Mouse (Mus musculus): ENCODE measurements around the gene Aplnr. TPM values are rescaled to one million over a fixed set of nuclear protein-coding genes. Genes with fewer than 3 reads are reported as not detected.

Aplnr gene
- total and polyA plus RNA-seq, 3 experiments: not detected

- H3K27me3 ChIP-seq (ENCODE audit: control insufficient read depth in 1 of 2, insufficient read depth in 2 of 2, low read length in 2 of 2): peaks cover 11 to 15% of the 10 kb centered on the region in 2 experiments
- H3K9me3 ChIP-seq (replicated peaks; ENCODE audit: insufficient read depth, low read length): no peaks in the 10 kb centered on the region
- DNase-seq (ENCODE audit: low read depth, low spot score): no peak
- TF ChIP-seq JUND (IDR thresholded peaks at IDR 0.05; ENCODE audit: low read depth, low read length) (no peak), KAT2A (conservative IDR thresholded peaks at IDR 0.05; ENCODE audit: low read depth, low read length) (no peak), POLR2AphosphoS5 (IDR thresholded peaks at IDR 0.05; ENCODE audit: borderline replicate concordance, low read depth, low read length) (no peak), SIN3A (IDR thresholded peaks at IDR 0.05; ENCODE audit: low read length) (no peak), MXI1 (IDR thresholded peaks at IDR 0.05; ENCODE audit: low read depth, low read length) (no peak), POLR2A (IDR thresholded peaks at IDR 0.05; ENCODE audit: control insufficient read depth in 1 of 2, insufficient read depth in 1 of 2, low read depth in 1 of 2, low read length in 2 of 2, poor library complexity in 1 of 2) (no peak), UBTF (IDR thresholded peaks at IDR 0.05; ENCODE audit: borderline replicate concordance, insufficient read depth, low read depth, low read length) (no peak)
- H3K4me1 ChIP-seq (ENCODE audit: control insufficient read depth in 1 of 2, insufficient read depth in 2 of 2, low read length in 2 of 2): no peaks in the 10 kb centered on the region
- H3K9ac ChIP-seq (ENCODE audit: control insufficient read depth, low read depth, low read length, poor library complexity, severe bottlenecking): no peak overlapping the region
- no peaks in the 10 kb centered on the region for H3K79me2 ChIP-seq (ENCODE audit: control insufficient read depth, insufficient read depth, low read length, poor library complexity)
- no peaks in the 10 kb centered on the region for H3K36me3 ChIP-seq (ENCODE audit: control insufficient read depth in 1 of 2, insufficient read depth in 2 of 2, low read length in 2 of 2)
- no peak overlapping the region for H3K4me3 ChIP-seq (ENCODE audit: control insufficient read depth in 1 of 2, insufficient read depth in 1 of 2, low read depth in 2 of 2, low read length in 2 of 2)
- no peak overlapping the region for H3K27ac ChIP-seq (ENCODE audit: control insufficient read depth, low read depth, low read length)
Observed at GRCm38 (mm10) chr2:85156136-85156535, 20.1 kb downstream of the Aplnr start.

- H3K36me3 ChIP-seq (ENCODE audit: control insufficient read depth in 1 of 2, insufficient read depth in 2 of 2, low read length in 2 of 2): no peaks in the 10 kb centered on the region
- H3K79me2 ChIP-seq (ENCODE audit: control insufficient read depth, insufficient read depth, low read length, poor library complexity): no peaks in the 10 kb centered on the region
- peaks cover 11 to 15% of the 10 kb centered on the region in 2 experiments for H3K27me3 ChIP-seq (ENCODE audit: control insufficient read depth in 1 of 2, insufficient read depth in 2 of 2, low read length in 2 of 2)
- no peak for TF ChIP-seq GABPA (IDR thresholded peaks at IDR 0.05; ENCODE audit: low read depth, low read length)
- no peak for TF ChIP-seq TAL1 (IDR thresholded peaks at IDR 0.05; ENCODE audit: low read length)
- TF ChIP-seq JUND (IDR thresholded peaks at IDR 0.05; ENCODE audit: low read depth, low read length): no peak
- TF ChIP-seq POLR2AphosphoS5 (IDR thresholded peaks at IDR 0.05; ENCODE audit: borderline replicate concordance, low read depth, low read length): no peak
- TF ChIP-seq RCOR1 (IDR thresholded peaks at IDR 0.05; ENCODE audit: low read depth, low read length): no peak
- TF ChIP-seq ZNF384 (IDR thresholded peaks at IDR 0.05; ENCODE audit: low read depth, low read length): no peak
- no peak for TF ChIP-seq SIN3A (IDR thresholded peaks at IDR 0.05; ENCODE audit: low read length)
- no peak for TF ChIP-seq POLR2A (IDR thresholded peaks at IDR 0.05; ENCODE audit: control insufficient read depth in 1 of 2, insufficient read depth in 1 of 2, low read depth in 1 of 2, low read length in 2 of 2, poor library complexity in 1 of 2)
- TF ChIP-seq MXI1 (IDR thresholded peaks at IDR 0.05; ENCODE audit: low read depth, low read length): no peak
- no peak for TF ChIP-seq EP300 (IDR thresholded peaks at IDR 0.05; ENCODE audit: low read depth in 1 of 2, low read length in 2 of 2)
- no peak for TF ChIP-seq ETS1 (IDR thresholded peaks at IDR 0.05; ENCODE audit: low read depth, low read length)
- no peak for TF ChIP-seq ZC3H11A (IDR thresholded peaks at IDR 0.05; ENCODE audit: low read depth, low read length)
- no peak for TF ChIP-seq SMC3 (IDR thresholded peaks at IDR 0.05; ENCODE audit: low read depth, low read length)
- TF ChIP-seq MAX (IDR thresholded peaks at IDR 0.05; ENCODE audit: low read length): no peak
- no peak for TF ChIP-seq MYC (IDR thresholded peaks at IDR 0.05; ENCODE audit: low read depth, low read length)
- TF ChIP-seq MYB (IDR thresholded peaks at IDR 0.05; ENCODE audit: low read depth, low read length): no peak
- no peak overlapping the region for H3K27ac ChIP-seq (ENCODE audit: control insufficient read depth, low read depth, low read length)
- no peaks in the 10 kb centered on the region for H3K9me3 ChIP-seq (replicated peaks; ENCODE audit: insufficient read depth, low read length)
- H3K4me1 ChIP-seq (ENCODE audit: control insufficient read depth in 1 of 2, insufficient read depth in 2 of 2, low read length in 2 of 2): no peaks in the 10 kb centered on the region
- no peak overlapping the region for H3K9ac ChIP-seq (ENCODE audit: control insufficient read depth, low read depth, low read length, poor library complexity, severe bottlenecking)
- no peak overlapping the region for H3K4me3 ChIP-seq (ENCODE audit: control insufficient read depth in 1 of 2, insufficient read depth in 1 of 2, low read depth in 2 of 2, low read length in 2 of 2)
- DNase-seq (ENCODE audit: low read depth, low spot score): no peak
Observed at GRCm38 (mm10) chr2:85157382-85157781, 21.4 kb downstream of the Aplnr start.
